Mouse (Mus musculus) forebrain, embryonic 15.5 days (tissue): ENCODE measurements around the gene Magi2. TPM values are rescaled to one million over a fixed set of nuclear protein-coding genes. Genes with fewer than 3 reads are reported as not detected.
"Not testable (repeated sequence)": the region's sequence is repeated elsewhere in the genome, so short reads cannot be mapped to it uniquely, and the experiment has no call there.

Source experiments
- ATAC-seq: fragments of 200-750 bp; cut with Nextera tagmentation; replicated peaks from 2 replicates; pipeline ENCODE4 v1.8.0; 2017; ENCODE audit warnings: mild to moderate bottlenecking, moderate TSS enrichment, moderate library complexity
- H3K27ac ChIP-seq: fragments of 300-500 bp; sonication (generic); replicated peaks from 2 replicates; pipeline ENCODE4 v1.5.1; 2015; ENCODE audit warnings: mild to moderate bottlenecking, inconsistent platforms
- H3K27me3 ChIP-seq: fragments of 300-500 bp; sonication (generic); 2 replicates; pipeline ENCODE4 v1.6.1; 2015; ENCODE audit warnings: inconsistent platforms
- H3K36me3 ChIP-seq: fragments of 300-500 bp; sonication (generic); 2 replicates; pipeline ENCODE4 v1.6.1; 2015; ENCODE audit warnings: mild to moderate bottlenecking, inconsistent platforms
- H3K4me1 ChIP-seq: fragments of 300-500 bp; sonication (generic); 2 replicates; pipeline ENCODE4 v1.6.1; 2015; ENCODE audit warnings: inconsistent platforms
- H3K4me2 ChIP-seq: fragments of 300-500 bp; sonication (generic); replicated peaks from 2 replicates; pipeline ENCODE4 v1.6.1; 2015; ENCODE audit warnings: mild to moderate bottlenecking, inconsistent platforms
- H3K4me3 ChIP-seq: fragments of 300-500 bp; sonication (generic); 2 replicates; pipeline ENCODE4 v1.5.1; 2015; ENCODE audit warnings: mild to moderate bottlenecking, inconsistent platforms
- H3K9ac ChIP-seq: fragments of 300-500 bp; sonication (generic); replicated peaks from 2 replicates; pipeline ENCODE4 v1.6.1; 2015; ENCODE audit warnings: mild to moderate bottlenecking, inconsistent platforms
- H3K9me3 ChIP-seq: fragments of 300-500 bp; sonication (generic); 2 replicates; pipeline ENCODE4 v1.6.1; 2016; ENCODE audit warnings: inconsistent platforms
- WGBS: fragments of 180-500 bp; shearing (Covaris S2); methylation state at CpG from one replicate; pipeline ENCODE4 v1.1.7; 2015; ENCODE audit warnings: mixed read lengths; 5-methylcytosine and 5-hydroxymethylcytosine counted together
- polyA plus RNA-seq: library from polyadenylated mRNA; unstranded; fragments of >200 nt; fragmentation: Nextera tagmentation; extraction: Ambion mirVana; gene quantifications from 2 replicates; pipeline ENCODE4 v1.2.1, GENCODE M21; 2015

Gene Magi2
- polyA plus RNA-seq, 1 experiment from 2014 or later = 27.2 TPM

- H3K27me3 ChIP-seq, H3K4me3 ChIP-seq, H3K9me3 ChIP-seq, H3K4me2 ChIP-seq, ATAC-seq, H3K27ac ChIP-seq, H3K9ac ChIP-seq, H3K36me3 ChIP-seq, H3K4me1 ChIP-seq: not testable (repeated sequence)
- WGBS = 88% methylated on average over 4 of the region's 4 CpGs
Observed at GRCm38 (mm10) chr5:20723226-20723625, 1496.4 kb downstream of the Magi2 start.

GRCm38 (mm10) chr5:20738795-20739194 is 1512.0 kb downstream of the Magi2 start:
- Histone ChIP-seq H3K9me3 (no peaks in the 10 kb centered on the region), H3K27ac (no peak overlapping the region), H3K4me1 (no peaks in the 10 kb centered on the region), H3K4me2 (no peak overlapping the region), H3K36me3 (no peaks in the 10 kb centered on the region), H3K4me3 (no peak overlapping the region), H3K9ac (no peak overlapping the region), H3K27me3 (no peaks in the 10 kb centered on the region)
- WGBS = 66% methylated on average over 2 of the region's 2 CpGs
- no peak for ATAC-seq

DNA sequence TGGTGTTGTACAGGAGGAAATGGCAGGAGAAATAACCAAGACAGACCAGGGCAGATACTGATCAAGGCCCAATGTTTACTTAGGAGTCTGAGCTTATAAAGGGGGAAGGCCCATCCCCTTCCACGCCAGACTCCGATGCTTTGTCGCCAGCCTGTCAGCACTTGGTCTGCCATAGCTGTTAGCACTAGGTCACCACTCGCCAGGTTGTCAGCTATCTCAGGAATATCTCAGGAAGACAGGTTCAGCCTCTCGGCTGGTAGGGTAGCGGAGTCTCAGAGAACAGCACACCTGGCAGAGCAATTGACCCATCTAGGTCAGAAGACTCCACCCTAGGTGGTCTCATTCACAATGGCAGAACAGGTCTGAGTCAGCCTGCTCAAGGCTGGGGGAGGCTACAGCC is 1514.4 kb downstream of the Magi2 start:
- Histone ChIP-seq H3K36me3 (no peaks in the 10 kb centered on the region), H3K27me3 (no peaks in the 10 kb centered on the region), H3K4me1 (no peaks in the 10 kb centered on the region), H3K9ac (no peak overlapping the region), H3K27ac (no peak overlapping the region), H3K4me3 (no peak overlapping the region), H3K4me2 (no peak overlapping the region), H3K9me3 (no peaks in the 10 kb centered on the region)
- WGBS = 87% methylated on average over 6 of the region's 6 CpGs
- ATAC-seq = no peak

GRCm38 (mm10) chr5:20741936-20742335 is 1515.1 kb downstream of the Magi2 start:
- H3K36me3 ChIP-seq = no peaks in the 10 kb centered on the region
- H3K9ac ChIP-seq = no peak overlapping the region
- no peak for ATAC-seq
- no peaks in the 10 kb centered on the region for H3K9me3 ChIP-seq
- no peak overlapping the region for H3K27ac ChIP-seq
- H3K4me3 ChIP-seq = no peak overlapping the region
- H3K4me2 ChIP-seq = no peak overlapping the region
- H3K4me1 ChIP-seq = no peaks in the 10 kb centered on the region
- WGBS = 92% methylated on average over 8 of the region's 8 CpGs
- no peaks in the 10 kb centered on the region for H3K27me3 ChIP-seq

DNA sequence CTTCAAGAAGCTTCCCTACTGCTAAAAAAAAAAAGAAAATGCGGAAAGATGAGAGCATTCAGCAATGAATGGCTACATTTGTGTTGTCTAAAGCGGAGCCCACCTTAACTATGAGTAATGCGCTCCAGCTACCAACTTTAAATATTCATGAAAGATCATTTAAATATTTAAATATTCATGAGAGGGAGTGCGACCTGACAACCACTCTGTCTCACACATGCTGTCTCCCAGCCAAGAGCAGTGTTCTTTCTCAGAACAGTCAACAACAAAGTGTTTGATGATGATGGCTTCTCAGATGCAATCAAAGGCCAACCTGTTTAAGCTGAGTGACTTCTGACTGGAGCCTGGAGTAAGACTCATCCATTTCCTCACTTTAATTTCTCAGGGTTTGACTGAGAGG is 1521.3 kb downstream of the Magi2 start:
- no peaks in the 10 kb centered on the region for H3K36me3 ChIP-seq
- no peak overlapping the region for H3K4me2 ChIP-seq
- peaks cover 38% of the 10 kb centered on the region for H3K4me1 ChIP-seq
- WGBS = 25% methylated on average over 4 of the region's 4 CpGs
- no peaks in the 10 kb centered on the region for H3K9me3 ChIP-seq
- no peaks in the 10 kb centered on the region for H3K27me3 ChIP-seq
- no peak overlapping the region for H3K4me3 ChIP-seq
- ATAC-seq = peak; percentile 76
- H3K9ac ChIP-seq = no peak overlapping the region
- H3K27ac ChIP-seq = peak overlapping the region; percentile 52; the same call in 1 of the 2 replicates

DNA sequence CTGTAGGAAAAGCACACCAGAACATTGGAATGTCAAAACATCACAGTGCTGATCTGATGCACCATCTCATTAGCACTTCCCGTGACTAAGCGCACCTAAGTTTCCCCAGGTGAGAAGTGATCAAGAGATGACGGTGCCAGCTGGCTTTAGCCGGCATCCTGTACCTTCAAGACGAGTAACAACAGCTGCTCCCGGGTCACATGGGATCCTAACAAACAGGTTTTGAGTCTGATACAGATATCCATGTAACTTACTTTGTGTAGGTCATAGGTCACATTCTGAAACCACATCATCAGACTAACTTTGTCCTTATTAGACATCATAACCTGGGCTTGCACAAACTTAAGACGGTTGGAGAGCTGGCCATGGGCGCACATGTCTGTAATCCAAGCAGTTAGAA is 1522.0 kb downstream of the Magi2 start:
- no peaks in the 10 kb centered on the region for H3K9me3 ChIP-seq
- H3K27ac ChIP-seq = no peak overlapping the region
- 82% methylated on average over 8 of the region's 8 CpGs for WGBS
- peaks cover 38% of the 10 kb centered on the region for H3K4me1 ChIP-seq
- no peak overlapping the region for H3K4me2 ChIP-seq
- H3K9ac ChIP-seq = no peak overlapping the region
- no peak overlapping the region for H3K4me3 ChIP-seq
- no peaks in the 10 kb centered on the region for H3K36me3 ChIP-seq
- no peak for ATAC-seq
- no peaks in the 10 kb centered on the region for H3K27me3 ChIP-seq

GRCm38 (mm10) chr5:20749535-20749934 is 1522.7 kb downstream of the Magi2 start:
- H3K9ac ChIP-seq = no peak overlapping the region
- H3K36me3 ChIP-seq = no peaks in the 10 kb centered on the region
- H3K27ac ChIP-seq = no peak overlapping the region
- no peaks in the 10 kb centered on the region for H3K9me3 ChIP-seq
- 87% methylated on average over 3 of the region's 3 CpGs for WGBS
- H3K27me3 ChIP-seq = no peaks in the 10 kb centered on the region
- no peak overlapping the region for H3K4me2 ChIP-seq
- no peak overlapping the region for H3K4me3 ChIP-seq
- H3K4me1 ChIP-seq = peaks cover 38% of the 10 kb centered on the region
- ATAC-seq = no peak

GRCm38 (mm10) chr5:20751000-20751399 is 1524.2 kb downstream of the Magi2 start:
- H3K27ac ChIP-seq = 0 out of 2 replicates have a peak overlapping the region, but pooled peaks have one; percentile 42
- no peaks in the 10 kb centered on the region for H3K36me3 ChIP-seq
- ATAC-seq = no peak
- H3K27me3 ChIP-seq = no peaks in the 10 kb centered on the region
- H3K4me2 ChIP-seq = no peak overlapping the region
- no peak overlapping the region for H3K4me3 ChIP-seq
- 15% methylated on average over 7 of the region's 7 CpGs for WGBS
- H3K4me1 ChIP-seq = peaks cover 38% of the 10 kb centered on the region
- H3K9me3 ChIP-seq = no peaks in the 10 kb centered on the region
- no peak overlapping the region for H3K9ac ChIP-seq

DNA sequence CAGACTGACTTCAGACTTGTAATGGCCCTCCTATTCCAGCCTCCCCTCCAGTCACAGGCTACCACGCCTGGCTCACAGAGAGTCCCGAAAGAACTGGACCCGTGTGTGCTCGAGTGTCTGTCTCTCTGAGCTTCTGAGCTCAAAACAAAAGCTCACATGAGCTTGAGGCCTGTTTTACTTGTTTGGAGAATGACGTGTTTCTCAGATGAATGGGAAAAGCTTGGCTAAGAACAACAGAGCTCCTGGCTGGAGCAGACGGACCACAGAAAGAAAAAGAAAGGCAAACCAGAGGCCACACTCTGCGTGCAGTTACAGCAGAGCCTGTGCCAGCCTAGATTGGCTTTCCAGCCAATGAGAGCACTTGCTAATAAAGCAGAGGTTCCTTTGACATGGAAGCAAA is 1524.9 kb downstream of the Magi2 start:
- ATAC-seq = peak; percentile 80
- H3K27ac ChIP-seq = peak overlapping the region; percentile 42; the same call in 1 of the 2 replicates
- H3K9me3 ChIP-seq = no peaks in the 10 kb centered on the region
- H3K36me3 ChIP-seq = no peaks in the 10 kb centered on the region
- WGBS = 5% methylated on average over 7 of the region's 7 CpGs
- no peak overlapping the region for H3K4me3 ChIP-seq
- no peak overlapping the region for H3K4me2 ChIP-seq
- H3K4me1 ChIP-seq = peaks cover 38% of the 10 kb centered on the region
- no peaks in the 10 kb centered on the region for H3K27me3 ChIP-seq
- no peak overlapping the region for H3K9ac ChIP-seq

- no peaks in the 10 kb centered on the region for H3K9me3 ChIP-seq
- H3K4me2 ChIP-seq = no peak overlapping the region
- H3K4me3 ChIP-seq = no peak overlapping the region
- no peaks in the 10 kb centered on the region for H3K27me3 ChIP-seq
- 27% methylated on average over 2 of the region's 2 CpGs for WGBS
- H3K36me3 ChIP-seq = no peaks in the 10 kb centered on the region; the same call in 1 of the 2 replicates
- no peak for ATAC-seq
- no peak overlapping the region for H3K27ac ChIP-seq
- peaks cover 29% of the 10 kb centered on the region for H3K4me1 ChIP-seq
- H3K9ac ChIP-seq = no peak overlapping the region
Observed at GRCm38 (mm10) chr5:20753096-20753495, 1526.3 kb downstream of the Magi2 start.

GRCm38 (mm10) chr5:20753963-20754362 is 1527.1 kb downstream of the Magi2 start:
- 61% methylated on average over 5 of the region's 5 CpGs for WGBS

More at GRCm38 (mm10) chr5:20753963-20754362, 1527.1 kb downstream of the Magi2 start:
- H3K36me3 ChIP-seq = no peaks in the 10 kb centered on the region; the same call in 1 of the 2 replicates
- H3K27ac ChIP-seq = no peak overlapping the region
- no peaks in the 10 kb centered on the region for H3K27me3 ChIP-seq
- no peaks in the 10 kb centered on the region for H3K9me3 ChIP-seq
- no peak overlapping the region for H3K9ac ChIP-seq
- H3K4me3 ChIP-seq = no peak overlapping the region
- no peak overlapping the region for H3K4me2 ChIP-seq
- H3K4me1 ChIP-seq = peaks cover 21% of the 10 kb centered on the region
- ATAC-seq = no peak
